Mouse (Mus musculus) embryonic facial prominence, embryonic 13.5 days (tissue): ENCODE data around the gene Zkscan5. TPM values are rescaled to one million over a fixed set of nuclear protein-coding genes. Genes with fewer than 3 reads are reported as not detected.
"Not testable (repeated sequence)": the region's sequence is repeated elsewhere in the genome, so short reads cannot be mapped to it uniquely, and the experiment has no call there.

Experiments
- ATAC-seq: fragments of 200-750 bp; cut with Nextera tagmentation; 2 replicates; pipeline ENCODE4 v1.8.0; 2017; ENCODE audit warnings: low read depth; ENCODE audit not compliant: insufficient number of reproducible peaks, insufficient read depth, low FRiP score, low TSS enrichment
- H3K27ac ChIP-seq: fragments of 300-500 bp; sonication (generic); 2 replicates; pipeline ENCODE4 v1.5.1; 2015; ENCODE audit warnings: moderate library complexity, mild to moderate bottlenecking, inconsistent platforms
- H3K27me3 ChIP-seq: fragments of 300-500 bp; sonication (generic); 2 replicates; pipeline ENCODE4 v1.6.1; 2015; ENCODE audit warnings: mild to moderate bottlenecking, inconsistent platforms
- H3K36me3 ChIP-seq: fragments of 300-500 bp; sonication (generic); 2 replicates; pipeline ENCODE4 v1.6.1; 2015; ENCODE audit warnings: mild to moderate bottlenecking, inconsistent platforms
- H3K4me1 ChIP-seq: fragments of 300-500 bp; sonication (generic); 2 replicates; pipeline ENCODE4 v1.6.1; 2015; ENCODE audit warnings: inconsistent platforms
- H3K4me2 ChIP-seq: fragments of 300-500 bp; sonication (generic); 2 replicates; pipeline ENCODE4 v1.6.1; 2015; ENCODE audit warnings: moderate library complexity, mild to moderate bottlenecking, inconsistent platforms
- H3K4me3 ChIP-seq: fragments of 300-500 bp; sonication (generic); 2 replicates; pipeline ENCODE4 v1.5.1; 2015; ENCODE audit warnings: mild to moderate bottlenecking, inconsistent platforms
- H3K9ac ChIP-seq: fragments of 300-500 bp; sonication (generic); 2 replicates; pipeline ENCODE4 v1.6.1; 2015; ENCODE audit warnings: mild to moderate bottlenecking, inconsistent platforms
- H3K9me3 ChIP-seq: fragments of 300-500 bp; sonication (generic); 2 replicates; pipeline ENCODE4 v1.6.1; 2016; ENCODE audit warnings: inconsistent platforms
- WGBS: fragments of 180-500 bp; shearing (Covaris S2); methylation state at CpG from one replicate; pipeline ENCODE4 v1.1.7; 2015; ENCODE audit warnings: mixed read lengths; 5-methylcytosine and 5-hydroxymethylcytosine counted together
- polyA plus RNA-seq: library from polyadenylated mRNA; unstranded; fragments of >200 nt; fragmentation: Nextera tagmentation; extraction: Ambion mirVana; gene quantifications from 2 replicates; pipeline ENCODE4 v1.2.1, GENCODE M21; 2015

Zkscan5 gene
- polyA plus RNA-seq, 1 experiment from 2014 or later = 18.2 TPM

GRCm38 (mm10) chr5:145190875-145191798 lies 13.2 kb upstream of the Zkscan5 start:
- Histone ChIP-seq H3K4me2 (peak overlapping the region; percentile 81), H3K27me3 (no peaks in the 10 kb centered on the region), H3K4me3 (peak overlapping the region; percentile 90), H3K36me3 (peaks cover 47% of the 10 kb centered on the region), H3K27ac (peak overlapping the region; percentile 82), H3K9ac (peak overlapping the region; percentile 98), H3K4me1 (peaks cover 19% of the 10 kb centered on the region), H3K9me3 (no peaks in the 10 kb centered on the region)
- WGBS = under 1% methylated on average over 41 of the region's 41 CpGs
- peak; percentile 69; the same call in 1 of the 2 replicates for ATAC-seq

DNA sequence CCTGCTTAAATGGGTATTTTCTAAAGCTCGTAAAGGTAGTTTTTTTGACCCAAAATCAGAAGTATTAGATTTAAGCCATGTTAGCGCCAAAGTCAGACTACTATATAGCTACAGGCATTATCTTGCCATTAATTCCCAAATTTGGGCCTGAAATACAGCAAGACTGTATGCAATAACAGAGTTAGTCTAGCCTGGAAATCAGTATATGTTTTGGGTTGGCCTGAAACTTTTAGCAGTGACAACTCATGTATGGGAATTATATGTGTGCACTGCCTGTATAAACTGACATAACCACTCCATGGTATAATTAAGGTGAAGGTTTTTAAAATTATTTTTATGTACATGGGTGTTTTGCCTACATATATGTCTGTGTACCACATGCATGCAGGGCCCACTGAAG lies 12.4 kb upstream of the Zkscan5 start, which contains the start of gene Atp5j2:
Atp5j2 (minus strand) TSS at position 101 of the 400 bp plus-strand sequence.
- H3K4me3 ChIP-seq = peak within 1 kb of the TSS; percentile 90
- H3K9ac ChIP-seq = peak within 1 kb of the TSS; percentile 98
- peaks cover 19% of the 10 kb centered on the region for H3K4me1 ChIP-seq
- 88% methylated on average over 2 of the region's 2 CpGs for WGBS
- H3K4me2 ChIP-seq = peak within 1 kb of the TSS; percentile 81
- H3K36me3 ChIP-seq = peaks cover 45% of the 10 kb centered on the region
- peak within 1 kb of the TSS; percentile 82 for H3K27ac ChIP-seq
- ATAC-seq = no peak
- H3K27me3 ChIP-seq = no peaks in the 10 kb centered on the region
- H3K9me3 ChIP-seq = no peaks in the 10 kb centered on the region

DNA sequence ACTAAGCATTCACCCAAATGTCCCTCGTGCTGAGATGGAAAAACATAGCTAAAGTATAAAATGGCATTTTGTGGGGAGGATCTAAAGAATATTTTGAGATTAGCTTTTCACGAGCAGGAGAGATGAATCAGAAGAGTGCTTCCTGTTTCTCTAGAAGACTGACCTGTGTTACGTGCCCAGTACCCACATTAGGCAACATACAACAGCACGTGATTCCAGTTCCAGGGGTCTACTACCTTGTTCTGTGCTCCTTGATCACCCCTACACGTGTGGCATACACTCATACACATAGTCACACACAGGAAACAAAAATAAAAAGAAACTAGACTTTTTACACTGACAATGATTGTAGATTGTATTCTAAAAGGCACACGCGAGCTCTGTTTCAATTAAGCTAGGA lies 4.0 kb upstream of the Zkscan5 start:
- Histone ChIP-seq H3K27me3 (no peaks in the 10 kb centered on the region), H3K9me3 (no peaks in the 10 kb centered on the region), H3K4me2 (peak overlapping the region; percentile 99), H3K27ac (no peak overlapping the region), H3K36me3 (peaks cover 20% of the 10 kb centered on the region), H3K9ac (no peak overlapping the region), H3K4me3 (peak overlapping the region; percentile 87; the same call in 1 of the 2 replicates), H3K4me1 (peaks cover 15% of the 10 kb centered on the region)
- 74% methylated on average over 7 of the region's 7 CpGs for WGBS
- ATAC-seq = no peak

- H3K27me3 ChIP-seq = no peaks in the 10 kb centered on the region
- peak within 1 kb of the TSS; percentile 86 for H3K9ac ChIP-seq
- ATAC-seq = no peak
- peaks cover 9% of the 10 kb centered on the region; the same call in 1 of the 2 replicates for H3K36me3 ChIP-seq
- peak within 1 kb of the TSS; percentile 66; the same call in 1 of the 2 replicates for H3K27ac ChIP-seq
- 2% methylated on average over 37 of the region's 37 CpGs for WGBS
- H3K4me2 ChIP-seq = peak within 1 kb of the TSS; percentile 99
- no peaks in the 10 kb centered on the region for H3K9me3 ChIP-seq
- peak within 1 kb of the TSS; percentile 87 for H3K4me3 ChIP-seq
- peaks cover 23% of the 10 kb centered on the region for H3K4me1 ChIP-seq
Observed at GRCm38 (mm10) chr5:145201321-145201991, 2.9 kb upstream of the Zkscan5 start, which contains the start of gene Zkscan14. Zkscan14 (minus strand) TSS chr5:145201868.

GRCm38 (mm10) chr5:145202446-145202845 lies 1.9 kb upstream of the Zkscan5 start:
- Histone ChIP-seq H3K4me2 (no peak overlapping the region), H3K9ac (no peak overlapping the region), H3K9me3 (no peaks in the 10 kb centered on the region), H3K27ac (no peak overlapping the region), H3K27me3 (no peaks in the 10 kb centered on the region), H3K36me3 (peaks cover 11% of the 10 kb centered on the region; the same call in 1 of the 2 replicates), H3K4me3 (no peak overlapping the region), H3K4me1 (peaks cover 23% of the 10 kb centered on the region)
- WGBS = 53% methylated on average over 3 of the region's 3 CpGs
- no peak for ATAC-seq

DNA sequence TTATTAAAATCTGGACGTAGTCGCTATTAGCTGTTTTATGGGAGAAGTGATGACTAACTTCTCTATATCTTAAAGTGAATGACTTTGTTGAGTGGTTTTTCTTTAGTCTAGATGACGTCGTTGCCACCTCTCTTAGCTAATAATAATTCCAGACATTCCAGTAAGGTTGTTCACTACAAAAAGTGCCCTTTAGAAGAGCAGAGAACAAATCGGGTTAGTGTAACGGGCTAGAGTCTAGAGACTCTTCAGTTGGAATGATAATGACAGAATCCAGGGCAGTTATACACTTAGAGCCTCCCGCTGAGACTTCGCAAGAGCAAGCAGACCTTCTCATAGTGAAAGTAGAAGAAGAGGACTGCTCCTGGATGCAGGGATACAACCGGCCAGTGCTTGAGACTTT lies 679 bp downstream of the Zkscan5 start:
- H3K27me3 ChIP-seq = no peaks in the 10 kb centered on the region
- H3K27ac ChIP-seq = 0 out of 2 replicates have a peak overlapping the region, but pooled peaks have one; percentile 22
- WGBS = 26% methylated on average over 9 of the region's 9 CpGs
- no peaks in the 10 kb centered on the region for H3K9me3 ChIP-seq
- ATAC-seq = no peak
- H3K4me2 ChIP-seq = peak overlapping the region; percentile 59
- H3K4me3 ChIP-seq = peak overlapping the region; percentile 59
- peaks cover 26% of the 10 kb centered on the region for H3K36me3 ChIP-seq
- peaks cover 23% of the 10 kb centered on the region for H3K4me1 ChIP-seq
- H3K9ac ChIP-seq = peak overlapping the region; percentile 65

- no peak for ATAC-seq
- 94% methylated on average over 6 of the region's 6 CpGs for WGBS
Observed at GRCm38 (mm10) chr5:145207385-145207784, 3.0 kb downstream of the Zkscan5 start.

DNA sequence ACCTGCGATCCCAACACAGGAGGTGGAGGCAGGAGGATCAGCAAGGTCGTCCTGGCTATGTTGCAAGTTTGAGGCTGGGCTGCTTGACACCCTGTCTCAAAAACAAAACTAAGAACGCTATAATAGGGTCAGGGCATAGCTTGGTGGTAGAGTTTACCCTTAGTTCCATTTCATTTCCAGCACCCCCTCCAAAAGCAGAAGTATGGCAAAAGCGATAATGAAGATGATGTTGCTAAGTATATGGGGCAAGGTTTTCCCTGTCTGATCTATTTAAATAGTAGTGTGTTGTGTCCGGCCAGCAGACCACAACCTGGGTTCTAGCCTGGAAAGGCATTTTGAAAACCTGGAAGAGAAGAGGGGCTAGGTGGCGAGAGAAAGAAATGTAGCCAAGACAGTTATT lies 3.6 kb downstream of the Zkscan5 start:
- no peaks in the 10 kb centered on the region for H3K9me3 ChIP-seq
- H3K4me2 ChIP-seq = no peak overlapping the region
- WGBS = 82% methylated on average over 6 of the region's 6 CpGs
- H3K4me1 ChIP-seq = peaks cover 12% of the 10 kb centered on the region
- no peak for ATAC-seq
- no peak overlapping the region for H3K27ac ChIP-seq
- H3K9ac ChIP-seq = no peak overlapping the region
- no peaks in the 10 kb centered on the region for H3K27me3 ChIP-seq
- H3K36me3 ChIP-seq = peaks cover 55% of the 10 kb centered on the region
- no peak overlapping the region for H3K4me3 ChIP-seq

More at GRCm38 (mm10) chr5:145207385-145207784, 3.0 kb downstream of the Zkscan5 start:
- peaks cover 12% of the 10 kb centered on the region for H3K4me1 ChIP-seq
- no peaks in the 10 kb centered on the region for H3K9me3 ChIP-seq
- peaks cover 49% of the 10 kb centered on the region for H3K36me3 ChIP-seq
- H3K27me3 ChIP-seq = no peaks in the 10 kb centered on the region
- H3K4me2 ChIP-seq = no peak overlapping the region
- H3K9ac ChIP-seq = no peak overlapping the region
- H3K4me3 ChIP-seq = no peak overlapping the region
- H3K27ac ChIP-seq = no peak overlapping the region

DNA sequence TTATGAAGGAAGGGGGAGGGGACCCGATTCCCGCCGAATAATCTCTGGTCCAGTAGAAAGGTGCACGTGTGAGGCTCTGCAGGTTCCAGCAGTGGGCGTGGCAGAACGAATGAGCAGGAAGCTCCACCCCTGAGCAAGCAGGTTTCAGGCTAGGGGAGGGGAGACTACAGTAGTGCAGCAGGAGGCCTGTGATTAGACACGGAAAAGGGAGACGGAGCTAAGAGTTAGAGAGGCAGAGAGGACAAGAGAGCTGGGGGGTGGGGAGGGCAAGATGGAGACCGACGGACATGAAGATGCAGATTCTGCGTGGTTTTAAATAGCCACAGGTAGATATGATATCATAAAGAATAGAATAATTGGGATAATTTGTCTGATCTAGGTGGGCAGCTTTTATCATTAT lies 4.0 kb downstream of the Zkscan5 start:
- H3K36me3 ChIP-seq = peaks cover 59% of the 10 kb centered on the region

GRCm38 (mm10) chr5:145211340-145211739 lies 7.0 kb downstream of the Zkscan5 start:
- no peaks in the 10 kb centered on the region for H3K9me3 ChIP-seq
- H3K9ac ChIP-seq = no peak overlapping the region
- no peak for ATAC-seq
- H3K27me3 ChIP-seq = no peaks in the 10 kb centered on the region
- H3K27ac ChIP-seq = no peak overlapping the region
- 95% methylated on average over 4 of the region's 4 CpGs for WGBS
- no peak overlapping the region for H3K4me2 ChIP-seq
- no peaks in the 10 kb centered on the region for H3K4me1 ChIP-seq
- H3K36me3 ChIP-seq = peaks cover 80% of the 10 kb centered on the region
- no peak overlapping the region for H3K4me3 ChIP-seq

More for the DNA sequence above, 4.0 kb downstream of the Zkscan5 start:
- H3K9ac ChIP-seq, H3K27me3 ChIP-seq, H3K4me2 ChIP-seq, ATAC-seq, H3K4me3 ChIP-seq, H3K27ac ChIP-seq, H3K9me3 ChIP-seq: not testable (repeated sequence)
- WGBS = 44% methylated on average over 11 of the region's 11 CpGs
- H3K4me1 ChIP-seq = peaks cover 12% of the 10 kb centered on the region

DNA sequence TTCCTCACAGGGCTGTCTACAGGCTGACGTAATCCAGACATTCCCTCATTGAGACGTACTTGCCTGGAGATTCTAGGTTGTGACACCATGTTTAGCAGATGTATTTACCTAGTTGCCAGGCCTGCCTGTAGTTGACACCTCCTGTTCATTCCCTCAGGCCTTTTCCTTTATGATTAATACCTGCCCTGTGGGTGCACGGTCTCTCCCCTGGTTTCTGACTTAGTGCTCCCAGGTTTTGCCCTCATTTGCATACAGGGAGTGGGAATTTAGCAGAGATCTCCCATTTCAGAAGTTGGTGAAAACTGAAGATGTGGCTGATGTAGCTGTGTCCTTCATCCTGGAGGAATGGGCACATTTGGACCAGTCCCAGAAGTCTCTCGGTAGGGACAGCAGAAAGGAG lies 7.9 kb downstream of the Zkscan5 start:
- no peak overlapping the region for H3K9ac ChIP-seq

More for the DNA sequence above, 7.9 kb downstream of the Zkscan5 start:
- Histone ChIP-seq H3K27me3 (no peaks in the 10 kb centered on the region), H3K4me3 (no peak overlapping the region), H3K27ac (no peak overlapping the region), H3K36me3 (peaks cover 73% of the 10 kb centered on the region), H3K4me1 (no peaks in the 10 kb centered on the region), H3K9me3 (no peaks in the 10 kb centered on the region), H3K4me2 (no peak overlapping the region)
- ATAC-seq = no peak
- 87% methylated on average over 4 of the region's 4 CpGs for whole genome bisulfite sequencing
